Mouse (Mus musculus): ENCODE results near the gene Dnah3.

Gene Dnah3

DNA sequence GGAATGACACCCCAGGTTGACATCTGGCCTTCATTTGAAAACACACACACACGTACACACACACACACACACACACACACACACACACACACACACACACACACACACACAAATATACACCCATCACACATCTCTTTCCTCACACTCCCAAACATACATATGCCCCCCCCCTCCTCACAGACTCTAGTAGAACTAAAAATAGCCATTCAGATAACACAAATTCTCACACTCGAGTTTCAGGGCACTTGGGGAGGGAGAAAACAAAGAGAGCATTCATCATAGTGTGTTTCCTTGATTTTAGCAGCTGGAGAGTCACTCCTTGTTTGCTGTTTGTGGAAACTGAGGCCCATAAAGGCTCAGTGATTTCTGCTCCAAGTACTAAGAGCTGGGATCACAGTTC lies 41.1 kb downstream of the Dnah3 start:
- DNase-seq (ENCODE audit: low spot score): no peak

DNA sequence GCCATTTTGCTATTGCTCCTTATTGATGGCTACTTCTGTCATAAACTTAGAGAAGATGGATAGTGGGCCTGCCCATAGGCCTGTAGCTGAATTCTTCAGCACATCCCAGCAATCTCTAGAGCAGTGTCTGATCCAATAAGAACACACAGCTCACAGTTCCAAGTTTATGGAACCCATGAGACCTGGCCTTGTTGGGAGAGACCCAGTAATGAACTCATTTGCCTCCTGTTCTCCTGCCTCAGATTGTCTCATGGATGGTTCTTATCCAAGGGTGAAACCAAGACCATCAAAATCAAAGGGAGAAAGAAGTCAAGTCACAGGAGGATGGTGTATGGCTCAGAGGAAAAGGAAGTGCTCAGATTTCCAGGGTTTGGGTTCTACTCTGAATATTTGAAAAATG lies 44.6 kb downstream of the Dnah3 start:
- no peak for DNase-seq (ENCODE audit: low spot score)

DNA sequence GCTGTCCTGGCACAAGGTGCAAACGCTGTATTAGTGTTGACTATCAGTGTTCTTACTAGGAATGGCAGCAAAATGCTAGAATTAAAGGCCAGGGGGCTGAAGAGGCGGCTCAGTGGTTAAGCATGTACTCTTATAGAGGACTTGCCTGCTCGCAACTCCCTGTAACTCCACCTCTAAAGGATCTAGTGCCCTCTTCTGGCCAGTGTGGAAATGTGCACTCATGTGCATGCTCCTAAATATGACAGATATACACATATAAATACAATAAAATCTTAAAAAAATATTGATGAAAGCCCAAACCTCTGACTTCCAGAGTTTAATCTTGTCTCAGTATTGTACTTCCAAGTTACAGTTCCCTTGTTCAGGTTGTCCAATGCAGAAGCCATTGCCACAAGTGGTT lies 51.1 kb downstream of the Dnah3 start:
- no peak for DNase-seq (ENCODE audit: low spot score)

DNA sequence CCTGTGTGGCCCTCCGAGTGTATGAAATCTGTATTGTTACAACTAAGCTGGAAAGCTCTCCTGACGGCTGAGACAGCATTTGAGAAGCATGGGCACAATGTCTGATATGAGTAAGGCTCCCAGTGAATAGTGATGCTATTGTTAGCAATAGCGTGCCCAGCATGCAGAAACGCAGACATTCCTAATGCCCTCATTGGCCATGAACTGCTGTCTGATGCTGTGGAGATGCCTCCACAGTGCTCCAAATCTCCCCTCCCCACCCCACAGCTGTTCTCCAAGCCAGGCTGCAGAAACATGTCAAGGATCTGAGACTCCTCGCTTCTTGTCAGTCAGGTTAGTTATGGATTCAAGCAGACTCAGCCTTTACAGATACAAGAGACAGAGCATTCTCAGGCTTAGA lies 58.7 kb downstream of the Dnah3 start:
- no peak for DNase-seq (ENCODE audit: low spot score)

DNA sequence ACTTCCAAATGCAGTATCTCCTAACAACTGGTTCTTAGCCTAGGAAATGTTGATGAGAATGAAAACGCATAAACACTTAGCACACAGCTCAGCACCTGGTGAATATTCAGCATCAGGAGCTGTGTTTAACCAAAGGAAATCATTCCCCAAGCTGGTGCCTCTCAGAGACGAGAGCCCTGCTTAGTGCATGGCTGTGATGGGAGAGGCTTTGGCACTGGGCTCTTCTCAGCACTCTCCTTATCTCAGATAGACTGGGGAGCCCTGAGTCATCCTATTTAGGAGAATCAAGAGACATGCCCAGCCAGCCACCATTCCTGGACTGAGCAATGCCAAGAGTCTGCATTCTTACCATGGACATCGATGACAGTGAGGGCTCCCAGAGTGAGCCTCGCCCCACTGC lies 60.1 kb downstream of the Dnah3 start:
- DNase-seq (ENCODE audit: low spot score): no peak

GRCm38 (mm10) chr7:120034566-120034965 lies 60.5 kb downstream of the Dnah3 start:
- DNase-seq (ENCODE audit: low spot score): no peak

DNA sequence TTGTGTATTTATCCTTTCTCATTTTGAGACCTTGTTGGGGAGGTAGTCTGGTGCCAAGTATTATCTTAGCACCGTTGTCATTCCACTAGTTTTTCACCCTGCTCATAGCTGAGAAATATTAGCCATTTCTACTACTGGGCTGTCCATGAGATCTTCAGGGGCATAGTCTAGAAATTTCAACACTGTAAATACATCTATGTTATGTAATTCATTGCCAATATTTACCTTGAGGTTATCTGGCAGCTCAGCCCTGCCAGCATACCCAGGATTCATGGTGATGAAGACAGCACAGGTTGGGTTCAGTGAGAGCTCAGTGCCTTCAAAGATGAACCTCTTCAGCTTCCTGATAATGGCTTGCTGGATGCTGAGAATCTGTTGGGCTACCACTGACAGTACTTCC lies 66.4 kb downstream of the Dnah3 start:
- no peak for DNase-seq (ENCODE audit: low spot score)

- no peak for DNase-seq (ENCODE audit: low spot score)
Measured at GRCm38 (mm10) chr7:119997066-119997465, 98.0 kb downstream of the Dnah3 start.

- DNase-seq (ENCODE audit: low spot score): no peak
Measured at GRCm38 (mm10) chr7:119985279-119985912, 109.7 kb downstream of the Dnah3 start.

DNA sequence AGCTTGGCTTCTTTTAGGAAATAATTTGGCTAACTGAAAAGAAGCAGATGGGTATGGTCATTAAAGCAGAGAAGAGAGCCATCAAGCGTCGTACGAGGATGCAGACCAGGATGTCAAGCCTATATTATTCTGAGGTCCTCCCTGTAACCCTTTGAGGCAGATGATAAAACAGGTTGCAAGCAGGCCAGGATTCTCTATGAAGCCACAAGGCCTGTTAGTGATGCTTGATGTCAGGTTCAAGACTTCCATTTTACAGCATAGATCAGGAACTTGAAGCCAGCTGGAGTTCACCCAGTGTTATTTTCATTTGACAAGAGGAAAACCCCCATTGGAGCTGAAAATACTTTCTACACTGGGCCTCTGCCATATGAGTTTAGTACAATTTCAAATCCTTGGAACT lies 114.9 kb downstream of the Dnah3 start:
- no peak for DNase-seq (ENCODE audit: low spot score)

DNA sequence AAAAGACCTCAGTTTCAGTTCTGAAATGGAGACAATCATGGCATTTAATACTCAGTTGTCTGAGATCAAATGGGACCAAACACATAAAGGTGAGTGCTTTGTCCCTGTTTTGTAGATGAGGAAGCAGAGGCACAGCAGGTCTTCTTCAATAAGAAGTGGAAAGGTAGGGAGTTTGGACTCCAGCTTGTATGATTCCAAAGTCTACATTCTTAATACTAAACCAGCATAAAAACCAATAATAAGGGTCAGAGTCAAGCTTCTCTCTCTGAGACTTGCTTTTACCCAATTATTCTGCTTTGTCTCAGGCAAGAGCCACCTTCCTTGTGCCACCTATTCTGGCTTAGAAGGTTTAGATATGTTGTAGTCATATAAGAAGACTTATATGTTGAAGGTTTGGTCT lies 116.5 kb downstream of the Dnah3 start:
- no peak for DNase-seq (ENCODE audit: low spot score)

- DNase-seq (ENCODE audit: low spot score): no peak
Measured at GRCm38 (mm10) chr7:119977574-119977973, 117.5 kb downstream of the Dnah3 start.

GRCm38 (mm10) chr7:119976256-119976655 lies 118.8 kb downstream of the Dnah3 start:
- no peak for DNase-seq (ENCODE audit: low spot score)

DNA sequence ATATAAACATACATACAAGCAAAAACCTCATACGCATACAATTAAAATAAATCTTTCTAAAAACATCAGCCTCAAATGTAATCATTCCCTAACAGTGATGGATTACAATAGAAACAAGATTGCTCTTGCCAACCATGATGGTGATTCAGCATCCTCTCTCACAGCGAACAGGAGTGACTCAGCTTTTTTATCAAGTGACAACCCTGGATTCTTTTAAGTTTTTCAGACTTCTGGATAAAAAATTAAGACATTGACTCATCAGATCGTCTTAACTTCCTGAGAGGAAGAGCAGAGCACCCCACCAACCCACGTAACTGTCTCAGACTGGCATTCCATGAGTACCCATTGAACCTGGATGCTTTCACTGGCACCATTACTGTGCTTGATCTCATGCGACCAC lies 120.9 kb downstream of the Dnah3 start:
- DNase-seq (ENCODE audit: low spot score): no peak

- DNase-seq (ENCODE audit: low spot score): no peak
Measured at GRCm38 (mm10) chr7:119969320-119969719, 125.8 kb downstream of the Dnah3 start.

DNA sequence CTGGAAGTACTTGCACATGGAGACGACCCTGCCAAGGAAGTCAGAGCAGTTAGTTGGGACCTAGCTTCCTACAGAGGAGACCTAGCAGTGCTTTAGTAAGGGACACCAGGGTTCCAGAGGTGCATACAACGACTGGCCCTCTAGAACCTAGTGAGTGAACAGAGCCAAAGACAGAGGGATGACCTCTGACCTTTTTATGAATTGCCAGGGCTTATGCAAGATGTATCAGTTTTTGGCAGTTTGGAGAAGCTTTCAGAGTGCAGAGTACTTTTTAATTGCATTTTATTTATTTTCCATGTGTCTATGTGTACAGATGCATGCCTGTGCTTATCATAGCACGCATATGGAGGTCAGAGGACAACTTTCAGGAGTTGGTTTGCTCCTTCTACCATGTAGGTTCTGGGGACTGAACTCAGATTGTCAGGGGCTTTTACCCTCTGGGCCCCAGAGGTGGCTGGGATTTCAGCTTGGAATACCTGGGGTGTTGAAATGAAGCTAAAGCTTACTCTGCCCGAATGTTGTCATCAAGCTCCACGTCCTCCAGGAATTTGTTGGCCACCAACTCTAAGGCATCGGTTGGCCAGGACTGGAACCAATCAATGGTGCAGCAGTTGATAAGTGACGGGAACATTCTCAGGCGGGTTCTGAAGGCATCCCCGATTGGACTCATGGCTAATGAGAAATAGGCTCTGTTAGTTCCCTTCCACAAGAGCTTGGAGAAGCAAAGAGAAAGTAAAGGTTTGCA lies 129.3 kb downstream of the Dnah3 start:
- DNase-seq (ENCODE audit: low spot score): no peak

GRCm38 (mm10) chr7:119965205-119965604 lies 129.9 kb downstream of the Dnah3 start:
- no peak for DNase-seq (ENCODE audit: low spot score)

DNA sequence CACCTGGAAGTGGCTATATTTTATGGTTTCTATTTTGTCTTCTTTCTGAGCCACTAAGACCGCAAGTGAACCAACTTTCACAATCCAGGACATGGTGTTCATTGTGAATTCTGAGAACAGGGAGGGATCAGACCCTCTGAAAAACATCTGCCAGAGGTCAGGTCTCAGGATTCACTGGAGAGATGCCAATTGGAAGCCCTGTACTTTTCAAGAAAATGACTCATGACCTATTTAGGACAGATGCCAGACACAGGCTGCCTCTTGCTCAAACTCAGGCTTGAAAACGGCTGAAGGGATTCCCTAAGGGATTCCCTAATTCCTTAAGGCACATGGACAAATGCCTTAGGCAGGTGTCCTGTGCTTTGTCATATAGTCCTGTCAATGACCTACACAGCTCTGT lies 134.0 kb downstream of the Dnah3 start:
- no peak for DNase-seq (ENCODE audit: low spot score)

DNA sequence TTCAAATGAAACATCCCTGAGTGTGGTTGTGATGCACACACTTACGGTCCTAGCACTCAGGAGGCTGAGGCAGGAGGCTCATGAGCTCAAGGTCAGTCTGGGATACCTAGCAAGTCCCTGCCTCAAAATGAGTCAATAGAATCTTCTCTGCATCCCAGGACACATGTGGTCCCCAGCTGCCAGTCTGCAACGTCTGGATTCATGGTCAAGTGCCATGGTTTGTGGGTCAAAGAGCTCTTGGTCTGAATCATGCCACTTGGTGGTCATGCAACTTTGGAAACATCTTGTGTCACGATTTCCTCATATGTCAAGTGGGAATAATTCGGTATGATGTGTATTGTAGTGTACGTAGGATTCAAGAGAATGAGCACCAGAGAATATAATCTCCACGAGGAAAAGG lies 134.5 kb downstream of the Dnah3 start:
- no peak for DNase-seq (ENCODE audit: low spot score)

DNA sequence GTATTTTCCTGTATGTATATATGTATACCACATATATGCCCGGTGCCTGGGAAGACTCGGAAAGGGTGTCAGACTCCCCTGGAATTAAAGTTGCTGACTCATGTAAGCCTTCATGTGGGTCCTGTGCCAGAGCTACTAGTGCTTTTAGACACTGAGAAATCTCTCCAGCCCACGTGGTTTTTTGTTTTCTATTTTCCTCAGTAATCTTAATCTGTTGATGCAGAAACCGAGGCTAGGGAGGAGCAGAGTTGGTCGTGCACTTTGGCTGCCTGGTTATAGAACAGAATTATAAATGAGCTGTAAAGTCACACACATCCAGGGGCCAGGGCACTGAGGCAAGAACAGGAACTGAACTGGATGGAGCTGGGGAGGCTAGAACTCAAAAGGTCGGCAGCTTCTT lies 135.1 kb downstream of the Dnah3 start:
- DNase-seq (ENCODE audit: low spot score): no peak

GRCm38 (mm10) chr7:119959491-119959890 lies 135.6 kb downstream of the Dnah3 start:
- DNase-seq (ENCODE audit: low spot score): no peak

GRCm38 (mm10) chr7:119959091-119959490 lies 136.0 kb downstream of the Dnah3 start:
- no peak for DNase-seq (ENCODE audit: low spot score)

DNA sequence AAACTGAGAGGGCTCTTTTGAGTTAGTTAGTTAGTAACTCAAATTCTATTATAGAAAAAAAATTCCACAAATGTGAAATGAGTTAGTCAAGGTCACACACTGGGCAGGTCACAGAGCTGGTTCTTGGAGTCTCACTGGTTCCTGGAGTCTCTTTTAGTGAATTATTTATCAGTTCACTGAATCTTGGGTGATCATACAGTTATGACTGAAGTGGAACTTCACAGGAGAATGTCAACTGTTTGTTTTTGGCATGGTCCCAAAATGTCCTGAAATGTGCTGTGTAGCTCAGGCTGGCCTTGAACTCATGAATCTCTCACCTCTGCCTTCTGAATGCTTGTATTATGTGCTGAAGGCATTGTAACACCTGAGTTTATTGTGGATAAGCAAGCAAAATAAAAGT lies 137.7 kb downstream of the Dnah3 start:
- DNase-seq (ENCODE audit: low spot score): no peak

DNA sequence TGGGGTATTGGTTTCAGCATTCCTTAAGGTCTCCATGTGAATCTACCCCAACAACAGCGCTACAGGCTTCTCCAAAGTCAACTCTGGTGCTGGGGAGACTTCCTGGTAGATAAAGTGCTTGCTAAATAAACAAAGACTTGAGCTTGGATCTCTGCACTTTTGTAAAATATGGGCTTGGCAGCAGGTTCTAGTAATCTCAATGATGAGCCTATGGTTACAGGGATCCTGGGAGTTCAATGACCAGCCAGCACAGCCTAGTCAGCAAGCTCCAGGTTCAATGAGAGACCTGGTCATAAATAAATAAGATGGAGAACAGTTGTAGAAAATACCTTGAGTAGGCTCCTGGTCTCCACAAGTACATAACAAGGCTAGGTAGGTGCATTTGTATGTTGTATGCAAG lies 141.0 kb downstream of the Dnah3 start:
- DNase-seq (ENCODE audit: low spot score): no peak

Measured in spleen, adult 12 weeks (tissue).